Comparison of ENCODE assay signal across 10 mouse cellular contexts in the genomic region with DNA sequence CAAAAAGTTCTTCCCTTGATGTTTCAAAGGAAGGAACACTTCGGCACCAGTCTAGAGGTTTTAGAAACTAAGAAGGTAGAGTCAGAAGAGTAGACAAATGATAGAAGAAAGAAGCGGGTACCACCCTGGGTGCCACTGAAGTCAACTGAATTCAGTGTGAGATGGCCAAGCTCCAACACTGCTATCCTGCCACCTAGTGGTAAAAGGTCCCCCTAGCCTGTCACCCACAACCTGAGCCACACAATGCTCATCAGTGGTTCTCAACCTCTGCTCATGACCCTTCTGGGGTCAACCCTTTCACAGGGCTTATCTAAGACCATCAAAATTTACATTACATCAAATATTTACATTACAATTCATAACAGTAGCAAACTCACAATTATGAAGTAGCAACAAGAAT.
DNase-seq lines count a peak whose midpoint lies in the region; ATAC-seq and TF ChIP-seq lines count a peak whose summit lies in the region.
"Had no signal": no experiment of that assay in that cellular context is flagged by ENCODE, and none has a peak within 500 bp of the region (broad histone marks: within the 10 kb centered on the region; RNA-seq: fewer than 3 reads in every experiment).

No protein-coding gene starts in this region.

- ATAC-seq in hindbrain, postnatal 0 days = no peak
- ATAC-seq in hindbrain, embryonic 12.5 days (ENCODE audit: low FRiP score) = no peak
- no peak for ATAC-seq in megakaryocyte, adult 5-6 weeks (ENCODE audit: poor library complexity, severe bottlenecking)

- TF ChIP-seq POLR2A in brain, embryonic 14.5 days (IDR thresholded peaks at IDR 0.05; ENCODE audit: borderline replicate concordance, extremely low read depth, insufficient read depth, insufficient read length, poor library complexity, severe bottlenecking) = no peak

- H3K9ac ChIP-seq in hindbrain, postnatal 0 days (replicated peaks; ENCODE audit: low read length) = no peak overlapping the region
- no peak overlapping the region for H3K9ac ChIP-seq in hindbrain, embryonic 12.5 days
- H3K9ac ChIP-seq: embryonic facial prominence, embryonic 12.5 days; limb, embryonic 13.5 days had no signal

- H3K9me3 ChIP-seq in hindbrain, postnatal 0 days (ENCODE audit: low read length) = no peaks in the 10 kb centered on the region
- no peaks in the 10 kb centered on the region for H3K9me3 ChIP-seq in hindbrain, embryonic 12.5 days (replicated peaks)
- H3K9me3 ChIP-seq: embryonic facial prominence, embryonic 12.5 days; limb, embryonic 13.5 days had no signal

- no peaks in the 10 kb centered on the region for H3K36me3 ChIP-seq in hindbrain, postnatal 0 days (ENCODE audit: insufficient read depth, low read length)
- no peaks in the 10 kb centered on the region for H3K36me3 ChIP-seq in hindbrain, embryonic 12.5 days
- H3K36me3 ChIP-seq: embryonic facial prominence, embryonic 12.5 days; limb, embryonic 13.5 days had no signal

- no peak overlapping the region for H3K4me3 ChIP-seq in hindbrain, postnatal 0 days (ENCODE audit: low read length)
- H3K4me3 ChIP-seq in hindbrain, embryonic 12.5 days = no peak overlapping the region
- H3K4me3 ChIP-seq: embryonic facial prominence, embryonic 12.5 days; limb, embryonic 13.5 days had no signal

- no peak overlapping the region for H3K27ac ChIP-seq in hindbrain, postnatal 0 days
- no peak overlapping the region for H3K27ac ChIP-seq in hindbrain, embryonic 12.5 days
- H3K27ac ChIP-seq: embryonic facial prominence, embryonic 12.5 days; limb, embryonic 13.5 days had no signal

- no peaks in the 10 kb centered on the region for H3K4me1 ChIP-seq in hindbrain, postnatal 0 days (ENCODE audit: insufficient read depth, low read length)
- no peaks in the 10 kb centered on the region for H3K4me1 ChIP-seq in hindbrain, embryonic 12.5 days
- H3K4me1 ChIP-seq: embryonic facial prominence, embryonic 12.5 days; limb, embryonic 13.5 days had no signal

- no peaks in the 10 kb centered on the region for H3K27me3 ChIP-seq in hindbrain, postnatal 0 days (ENCODE audit: insufficient read depth, low read length)
- H3K27me3 ChIP-seq in hindbrain, embryonic 12.5 days = no peaks in the 10 kb centered on the region
- H3K27me3 ChIP-seq: embryonic facial prominence, embryonic 12.5 days; limb, embryonic 13.5 days had no signal

- intact Hi-C loops in heart, postnatal 36 days (cut with DNase I) = loop anchor here (10.0 kb wide), 1 partner anchor 139 kb away; no protein-coding TSS in a partner anchor

- no peak for DNase-seq in hindbrain, postnatal 0 days (ENCODE audit: low spot score)
- peak; percentile 6 for DNase-seq in ovary, postnatal 36 days (ENCODE audit: low spot score)
- DNase-seq in ovary, adult 18-20 months (ENCODE audit: low spot score) = no peak
- no peak for DNase-seq in brain, embryonic 14.5 days (ENCODE audit: low read depth)
- DNase-seq in naive thymus-derived CD4-positive, alpha-beta T cell, adult 2 months (ENCODE audit: low read depth) = peak; percentile 1
- DNase-seq in heart, postnatal 36 days = no peak

- TF ChIP-seq CTCF in hindbrain, postnatal 0 days (IDR thresholded peaks at IDR 0.05; ENCODE audit: low read depth) = peak; percentile 38
- peak; percentile 47; the same call in 1 of the 2 replicates for TF ChIP-seq CTCF in brain, embryonic 14.5 days (IDR thresholded peaks at IDR 0.05; ENCODE audit: borderline replicate concordance, extremely low read depth, insufficient read depth, insufficient read length)

- 76% methylated on average over 2 of the region's 2 CpGs for WGBS in hindbrain, postnatal 0 days
- 66% methylated on average over 2 of the region's 2 CpGs for WGBS in hindbrain, embryonic 12.5 days

- H3K4me2 ChIP-seq in hindbrain, postnatal 0 days (ENCODE audit: low read depth, low read length) = no peak overlapping the region
- no peak overlapping the region for H3K4me2 ChIP-seq in hindbrain, embryonic 12.5 days (replicated peaks)
- H3K4me2 ChIP-seq: embryonic facial prominence, embryonic 12.5 days; limb, embryonic 13.5 days had no signal

Comparison
In these comparisons a context has a peak if more than half of its experiments do, and no peak if none do; other contexts are left out.
1. DNase-seq: peak in ovary, postnatal 36 days (single experiment) and naive thymus-derived CD4-positive, alpha-beta T cell, adult 2 months (single experiment); none in hindbrain, postnatal 0 days (single experiment), ovary, adult 18-20 months (single experiment), brain, embryonic 14.5 days (single experiment) and heart, postnatal 36 days (0 of 2).